Mouse (Mus musculus) liver, adult 2 months (tissue): Measurements from ENCODE around the gene Chst8.

ENCODE experiments used
- CTCF ChIP-seq: fragments of 200-500 bp; IDR thresholded peaks from 2 replicates; pipeline ENCODE4 v1.5.1; 2011; ENCODE audit warnings: low read depth, low read length, control low read depth
- POLR2A ChIP-seq: fragments of 200-500 bp; IDR thresholded peaks from 2 replicates; pipeline ENCODE4 v1.6.1; 2011; ENCODE audit warnings: low read length, control low read depth; ENCODE audit not compliant: insufficient read depth; ENCODE audit errors: extremely low read depth

DNA sequence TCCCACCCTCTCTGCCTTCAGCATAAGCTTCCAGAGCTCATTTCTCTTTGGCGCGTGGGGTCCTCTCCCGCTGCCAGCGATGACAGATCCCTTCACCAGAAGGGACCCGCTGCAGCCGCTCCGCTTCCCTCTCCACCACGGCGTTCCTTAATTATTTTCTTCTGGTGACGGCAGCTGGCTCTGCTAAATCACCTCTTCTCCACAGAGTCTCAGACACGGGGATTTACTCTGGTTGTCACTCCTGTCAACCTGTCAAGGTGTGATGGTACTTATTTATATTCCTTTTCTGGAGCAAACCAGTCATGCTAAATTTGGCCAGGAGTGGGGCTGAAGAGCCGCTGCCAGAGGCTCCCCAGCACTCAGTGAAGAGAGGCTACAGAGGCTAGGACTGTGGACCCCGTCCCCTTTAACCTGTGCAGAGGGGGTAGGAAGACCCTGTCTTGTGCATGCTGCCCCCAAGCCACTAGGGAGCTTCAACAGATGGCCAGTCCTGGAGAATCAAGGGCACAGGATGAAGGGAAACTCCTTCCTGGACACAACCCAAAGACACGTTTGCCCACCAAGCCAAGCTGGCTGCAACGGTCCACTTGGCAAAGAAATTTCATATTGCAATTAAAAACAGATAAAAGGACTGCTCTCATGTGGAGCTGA lies 131.6 kb downstream of the Chst8 start:
- TF ChIP-seq CTCF (no peak), POLR2A (no peak)
